Mouse (Mus musculus) ES-E14 (cell line): Measurements from ENCODE around the gene Ago4. TPM values are rescaled to one million over a fixed set of nuclear protein-coding genes. Genes with fewer than 3 reads are reported as not detected.

Source experiments
- DNase-seq: peaks from one replicate; pipeline ENCODE4 v3.0.0-alpha.2; 2013; ENCODE audit warnings: low read depth, low spot score
- H3K27ac ChIP-seq: 2 replicates; pipeline ENCODE4 v1.5.1; 2012; ENCODE audit warnings: low read depth, mild to moderate bottlenecking, low read length, moderate library complexity, mixed read lengths; ENCODE audit not compliant: poor library complexity, insufficient read depth, severe bottlenecking
- H3K36me3 ChIP-seq: 2 replicates; pipeline ENCODE4 v1.6.1; 2012; ENCODE audit warnings: mild to moderate bottlenecking, low read length, moderate library complexity, mixed read lengths; ENCODE audit not compliant: control insufficient read depth, poor library complexity, insufficient read depth, severe bottlenecking
- H3K4me1 ChIP-seq, 2 experiments: fragments of 150-350 bp in 1 of 2; sonication (generic) in 1 of 2; 2 replicates each; pipeline ENCODE4 v1.6.1; 2012; ENCODE audit warnings: low read length in 2 of 2, mild to moderate bottlenecking in 1 of 2, mixed read lengths in 1 of 2; ENCODE audit not compliant: control insufficient read depth in 2 of 2, insufficient read depth in 2 of 2, poor library complexity in 1 of 2
- H3K4me3 ChIP-seq, 2 experiments: fragments of 150-350 bp in 1 of 2; sonication (generic) in 1 of 2; 2 replicates each; pipeline ENCODE4 v1.5.1; 2012; ENCODE audit warnings: low read length in 2 of 2, low read depth in 1 of 2, mild to moderate bottlenecking in 1 of 2, mixed read lengths in 1 of 2; ENCODE audit not compliant: insufficient read depth in 1 of 2, poor library complexity in 1 of 2, severe bottlenecking in 1 of 2
- H3K9ac ChIP-seq: 2 replicates; pipeline ENCODE4 v1.6.1; 2012; ENCODE audit warnings: low read depth, mild to moderate bottlenecking, low read length, mixed read lengths; ENCODE audit not compliant: poor library complexity, insufficient read depth, severe bottlenecking
- H3K9me3 ChIP-seq: fragments of 150-350 bp; sonication (generic); 2 replicates; pipeline ENCODE4 v1.6.1; 2012; ENCODE audit warnings: low read depth, mild to moderate bottlenecking, low read length; ENCODE audit not compliant: control insufficient read depth, insufficient read depth
- CHD2 ChIP-seq: IDR thresholded peaks from 2 replicates; pipeline ENCODE4 v1.6.1; 2014; ENCODE audit warnings: mild to moderate bottlenecking, low read depth, low read length, inconsistent platforms
- HCFC1 ChIP-seq: IDR thresholded peaks from 2 replicates; pipeline ENCODE4 v1.6.1; 2012; ENCODE audit warnings: low read length, inconsistent platforms, borderline replicate concordance; ENCODE audit not compliant: insufficient read depth
- MAFK ChIP-seq: IDR thresholded peaks from 2 replicates; pipeline ENCODE4 v1.6.1; 2014; ENCODE audit warnings: mild to moderate bottlenecking, low read depth, low read length, inconsistent platforms; ENCODE audit not compliant: insufficient read depth
- ZC3H11A ChIP-seq: IDR thresholded peaks from 2 replicates; pipeline ENCODE4 v1.6.1; 2012; ENCODE audit warnings: low read depth, mild to moderate bottlenecking, inconsistent platforms, low read length, borderline replicate concordance
- ZNF384 ChIP-seq: IDR thresholded peaks from 2 replicates; pipeline ENCODE4 v1.6.1; 2012; ENCODE audit warnings: low read depth, low read length, inconsistent platforms
- in situ Hi-C, 2 experiments: fragments of 600-800 bp; cut with MboI; formaldehyde crosslinking; loops; one replicate each; pipeline ENCODE4 v1.15.1; 2025; ENCODE audit warnings: low sequenced_read_pairs in 2 of 2, inconsistent platforms in 1 of 2; ENCODE audit not compliant: unreplicated experiment in 2 of 2
- total RNA-seq: library from RNA; depleted of rRNA; stranded (reverse); fragments of 300-350 nt; gene quantifications from 2 replicates; pipeline ENCODE4 v1.2.3, GENCODE M21; 2012

The Ago4 gene
- total RNA-seq, 1 experiment = 0.18 TPM

DNA sequence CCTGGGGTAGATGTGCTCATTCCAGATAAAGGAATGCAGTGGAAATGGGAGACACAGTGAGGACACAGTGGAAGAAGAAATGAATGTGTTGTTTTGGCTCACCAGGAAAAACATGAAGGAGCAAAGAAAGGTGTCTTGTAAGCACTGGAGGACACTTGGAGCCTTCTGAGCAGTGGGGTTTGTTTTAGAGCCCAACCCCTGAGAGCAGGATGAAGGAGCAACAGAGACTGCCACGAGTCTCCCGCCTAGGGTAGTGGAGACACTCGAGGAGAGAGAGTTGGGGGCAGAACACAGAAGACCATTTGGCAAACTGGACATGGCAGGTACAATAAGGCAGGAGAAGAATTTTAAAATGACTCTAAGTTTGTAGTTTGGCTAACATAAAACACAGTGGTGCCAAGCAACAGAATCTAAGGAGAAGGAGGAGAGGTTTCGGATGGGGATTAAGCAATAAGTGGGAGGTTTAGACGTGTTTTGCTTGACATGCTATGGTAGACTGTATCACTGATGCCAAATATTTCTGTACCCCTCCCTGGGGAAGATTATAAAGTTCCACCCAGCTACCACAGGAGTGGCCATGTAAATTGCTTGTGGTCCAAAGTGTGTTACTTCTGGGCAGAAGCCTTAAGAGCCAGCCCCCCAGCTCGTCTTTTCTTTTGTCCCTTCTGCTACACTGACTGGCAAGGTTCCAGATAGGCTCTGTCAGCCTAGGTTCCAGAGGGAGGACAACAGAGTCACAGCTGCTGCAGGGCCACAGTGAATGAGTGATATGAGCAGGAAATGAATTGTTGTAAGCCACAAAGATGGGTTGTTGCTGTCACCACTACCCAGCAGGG is 30.9 kb downstream of the Ago4 start:
- no peak for DNase-seq
- H3K4me1 ChIP-seq = no peaks in the 10 kb centered on the region
- no peak overlapping the region for H3K9ac ChIP-seq
- H3K9me3 ChIP-seq = no peaks in the 10 kb centered on the region
- no peak overlapping the region for H3K27ac ChIP-seq
- H3K4me3 ChIP-seq = no peak overlapping the region
- no peaks in the 10 kb centered on the region for H3K36me3 ChIP-seq
- in situ Hi-C loops = no loop called here
- TF ChIP-seq CHD2 (no peak), ZC3H11A (no peak), ZNF384 (no peak), HCFC1 (no peak), MAFK (no peak)

DNA sequence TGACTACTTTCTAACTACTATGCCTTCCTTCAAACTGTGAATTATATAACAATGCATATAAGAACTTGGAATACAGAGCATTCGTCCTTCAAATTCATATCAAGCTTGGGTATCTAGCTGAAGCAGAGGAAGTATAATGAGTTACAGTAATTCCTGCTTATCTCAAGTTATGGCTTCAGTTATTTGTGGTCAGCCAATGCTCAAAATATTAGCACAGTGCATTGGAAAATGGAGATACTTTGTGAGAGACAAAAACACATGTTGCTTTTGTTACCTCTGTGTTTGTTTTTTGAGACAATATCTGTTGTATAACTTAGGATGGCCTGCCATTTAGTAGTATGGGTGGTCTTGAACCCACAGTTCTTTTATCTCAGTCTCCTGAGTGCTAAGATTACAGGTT is 34.7 kb downstream of the Ago4 start:
- no peak for DNase-seq
- TF ChIP-seq HCFC1 = no peak
- no peak for TF ChIP-seq ZC3H11A
- no peak for TF ChIP-seq CHD2
- TF ChIP-seq MAFK = no peak
- no peak for TF ChIP-seq ZNF384
- Histone ChIP-seq H3K9ac (no peak overlapping the region), H3K27ac (no peak overlapping the region), H3K4me3 (no peak overlapping the region), H3K36me3 (no peaks in the 10 kb centered on the region), H3K9me3 (no peaks in the 10 kb centered on the region), H3K4me1 (no peaks in the 10 kb centered on the region)
- in situ Hi-C loops = no loop called here

- no peak overlapping the region for H3K9ac ChIP-seq
- no peaks in the 10 kb centered on the region for H3K9me3 ChIP-seq
- in situ Hi-C loops = no loop called here
- H3K4me1 ChIP-seq = no peaks in the 10 kb centered on the region
- H3K36me3 ChIP-seq = no peaks in the 10 kb centered on the region
- H3K4me3 ChIP-seq = no peak overlapping the region
- TF ChIP-seq ZC3H11A (no peak), MAFK (no peak), HCFC1 (no peak), CHD2 (no peak), ZNF384 (no peak)
- no peak for DNase-seq
- no peak overlapping the region for H3K27ac ChIP-seq
These were observed 36.3 kb downstream of the Ago4 start for GRCm38 (mm10) chr4:126496963-126497362.

GRCm38 (mm10) chr4:126495942-126496790 is 37.1 kb downstream of the Ago4 start:
- H3K4me3 ChIP-seq = no peak overlapping the region
- H3K9ac ChIP-seq = no peak overlapping the region
- no peaks in the 10 kb centered on the region for H3K36me3 ChIP-seq
- no peak overlapping the region for H3K27ac ChIP-seq
- no peaks in the 10 kb centered on the region for H3K9me3 ChIP-seq
- no peaks in the 10 kb centered on the region for H3K4me1 ChIP-seq
- no peak for DNase-seq
- in situ Hi-C loops = no loop called here
- TF ChIP-seq CHD2 = no peak
- TF ChIP-seq ZC3H11A = no peak
- no peak for TF ChIP-seq ZNF384
- no peak for TF ChIP-seq MAFK
- TF ChIP-seq HCFC1 = no peak
